Mouse (Mus musculus): ENCODE data around the gene E430018J23Rik. TPM values are rescaled to one million over a fixed set of nuclear protein-coding genes. Genes with fewer than 3 reads are reported as not detected.
"Not testable (repeated sequence)": the region's sequence is repeated elsewhere in the genome, so short reads cannot be mapped to it uniquely, and the experiment has no call there.

The E430018J23Rik gene
- total RNA-seq, 1 experiment from 2014 or later = 9.4 TPM

DNA sequence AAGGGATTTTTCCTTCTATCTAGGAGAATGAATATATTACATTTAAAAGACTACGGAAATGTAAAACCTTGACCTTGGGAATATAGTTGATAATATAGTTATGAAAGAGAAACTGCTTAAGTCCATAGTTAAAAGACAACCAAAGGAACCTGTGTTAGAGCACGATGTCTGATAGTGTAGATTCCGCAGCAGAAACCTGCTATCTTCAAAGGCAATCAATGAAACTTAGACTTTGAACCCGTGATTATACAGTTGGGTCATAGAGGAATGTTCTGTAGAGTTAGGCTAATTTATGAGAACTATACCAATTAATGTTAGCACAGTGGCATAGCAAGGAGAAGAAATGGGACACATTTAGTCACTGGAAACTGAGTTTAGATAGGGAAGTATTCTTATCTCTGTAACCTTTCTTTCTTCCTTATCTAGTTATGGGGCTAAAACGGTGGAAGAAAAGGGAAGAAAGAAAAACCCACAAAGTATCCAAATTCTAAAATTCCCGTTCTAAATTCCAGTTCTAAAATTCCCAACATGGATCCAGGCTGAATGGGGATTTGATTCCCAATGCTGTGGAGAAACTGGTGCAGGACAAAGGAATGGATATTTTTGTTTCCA, 15.0 kb downstream of the E430018J23Rik start:
- DNase-seq = no peak

DNA sequence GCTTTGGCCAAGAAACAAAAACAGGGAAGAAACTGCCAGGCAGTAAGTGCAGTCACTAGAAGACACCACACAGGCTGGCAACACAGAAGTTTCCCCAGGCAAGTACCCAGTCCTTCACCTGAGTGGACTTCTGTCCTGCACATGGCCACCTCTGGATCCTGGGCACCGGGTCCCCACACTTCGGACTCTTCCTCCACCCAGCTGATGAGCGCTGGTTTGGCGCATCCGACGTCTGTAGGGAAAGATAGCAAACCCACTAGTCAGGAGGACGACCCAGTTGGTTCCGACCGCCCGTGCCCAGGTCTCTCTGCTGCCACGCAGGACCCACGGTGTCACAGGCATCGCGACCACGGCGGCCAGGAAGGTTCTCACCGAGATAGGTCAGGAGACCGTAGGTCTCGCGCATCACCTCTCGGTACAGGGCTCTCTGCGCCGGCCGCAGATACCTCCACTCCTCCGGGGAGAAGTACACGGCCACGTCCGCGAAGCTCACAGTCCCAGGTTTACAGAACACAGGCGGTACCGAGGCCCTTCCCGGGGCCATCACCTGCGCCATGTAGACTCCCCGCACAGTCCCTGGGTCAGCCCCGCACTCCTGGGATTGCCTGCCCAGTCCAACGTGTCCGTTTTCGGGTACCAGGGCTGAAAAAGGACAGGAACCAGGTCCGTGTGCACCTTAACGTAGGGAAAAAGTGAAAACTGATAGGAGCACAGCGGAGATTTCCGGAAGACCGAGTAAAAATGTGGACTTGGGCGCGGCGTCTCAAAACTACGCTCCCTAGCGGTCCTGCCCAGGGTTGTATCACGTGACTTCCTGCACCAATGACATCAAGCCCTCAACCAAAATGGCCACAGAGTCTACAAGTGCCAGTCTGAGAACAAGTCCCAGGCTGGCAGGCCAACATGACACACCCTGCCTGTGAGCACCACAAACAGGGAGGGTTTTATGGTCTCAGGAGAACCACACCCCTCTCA, 17.9 kb downstream of the E430018J23Rik start, which contains the start of gene Zfp747:
Zfp747 (minus strand) TSS at position 780 of the 975 bp plus-strand sequence.
- peak; percentile 95 for DNase-seq

DNA sequence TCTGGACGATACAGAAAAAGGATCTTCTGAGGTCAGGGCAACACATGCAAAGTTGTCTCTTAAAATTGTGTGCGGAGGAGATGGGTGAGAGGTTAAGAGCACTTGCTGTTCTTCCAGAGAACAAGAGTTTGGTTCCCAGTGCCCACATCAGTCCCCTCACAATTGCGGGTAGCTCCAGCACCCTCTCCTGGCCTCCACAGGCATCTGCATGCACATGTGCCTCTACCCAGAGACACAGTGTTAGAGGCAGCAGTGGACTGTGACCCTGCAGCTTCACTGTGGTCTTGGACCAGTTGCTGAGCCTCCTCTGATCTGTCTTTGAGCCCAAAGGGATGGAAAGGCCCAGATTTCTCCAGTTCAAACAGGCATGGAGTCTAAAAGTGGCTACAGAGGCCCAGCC, 21.6 kb downstream of the E430018J23Rik start:
- not testable (repeated sequence) for DNase-seq

DNA sequence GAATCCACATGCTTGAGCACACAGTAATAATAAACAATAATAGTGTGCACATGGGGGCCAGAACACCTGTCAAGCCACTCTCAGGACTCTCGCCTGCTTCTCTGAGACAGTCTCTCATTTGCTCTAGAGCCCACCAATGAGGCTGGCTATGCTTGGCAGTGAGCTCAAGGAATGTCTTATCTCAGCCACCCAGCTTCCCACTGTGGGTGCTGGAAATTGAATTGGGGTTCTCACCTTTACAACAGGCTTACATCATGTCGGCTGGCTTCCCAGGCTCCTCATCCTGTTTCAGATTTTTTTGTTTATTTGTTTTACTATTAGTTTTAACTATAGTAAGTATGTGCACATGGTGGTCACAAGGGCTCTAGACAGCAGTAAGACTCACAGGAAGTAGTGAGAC, 22.2 kb downstream of the E430018J23Rik start:
- DNase-seq = no peak

DNA sequence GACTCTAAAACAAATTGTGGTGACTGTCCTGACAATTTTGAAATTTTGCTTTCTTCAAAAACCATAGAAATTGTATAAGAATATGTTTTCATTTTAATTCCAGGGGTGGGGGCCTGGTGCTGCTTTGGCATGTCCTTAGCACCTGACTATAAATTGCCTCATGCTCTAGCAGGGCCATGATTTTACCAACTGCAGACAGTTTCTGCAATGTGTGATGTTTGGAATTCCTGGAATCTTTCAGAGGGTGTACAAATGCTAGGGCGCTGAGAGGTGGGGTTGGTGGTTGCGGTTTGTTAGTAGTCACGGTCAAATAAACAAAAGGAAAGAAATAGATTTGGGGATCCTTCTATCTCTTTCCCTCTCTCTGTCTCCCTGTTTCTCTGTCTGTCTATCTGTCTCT, 27.2 kb downstream of the E430018J23Rik start:
- no peak for DNase-seq

DNA sequence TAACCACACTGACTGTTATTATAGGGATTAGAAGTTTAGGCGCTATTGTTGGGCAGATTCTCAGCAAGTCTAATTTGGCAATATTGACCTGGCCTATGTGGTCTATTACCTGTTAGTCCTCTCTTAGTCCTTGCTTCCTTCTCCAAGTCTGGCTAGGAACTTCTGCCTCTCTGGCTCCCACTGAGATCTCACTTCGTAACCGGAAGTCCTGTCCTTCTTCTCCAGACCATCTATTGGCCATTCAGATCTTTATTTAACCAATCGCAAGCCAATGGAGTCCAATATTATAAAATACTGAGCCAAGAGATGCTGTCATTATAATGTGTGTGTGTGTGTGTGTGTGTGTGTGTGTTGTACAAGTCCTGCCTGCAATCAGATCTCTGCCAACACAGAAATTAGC, 29.3 kb downstream of the E430018J23Rik start:
- DNase-seq = no peak

DNA sequence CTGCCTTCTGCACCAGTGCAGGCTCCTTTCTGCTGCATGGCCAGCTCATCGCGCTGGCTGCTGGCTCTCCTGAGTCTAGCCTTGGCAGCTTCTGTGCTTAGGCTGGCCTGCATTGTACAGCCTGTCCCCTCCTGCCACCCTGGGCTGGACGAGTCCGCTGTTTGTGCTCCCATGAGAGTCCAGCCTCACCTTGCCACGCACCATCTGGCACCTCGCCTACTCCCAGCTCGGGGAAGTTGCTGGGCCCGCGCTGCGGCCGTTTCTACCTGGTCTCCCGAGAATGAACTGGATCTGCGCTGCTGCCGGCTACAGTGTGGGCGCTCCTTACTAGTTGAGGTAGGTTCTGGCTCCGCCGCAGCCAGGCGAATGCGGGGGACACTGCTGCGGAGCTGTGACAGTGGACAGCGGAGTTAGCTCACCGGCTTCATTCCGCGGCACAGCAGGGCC, 29.9 kb downstream of the E430018J23Rik start:
- peak; percentile 57 for DNase-seq

DNA sequence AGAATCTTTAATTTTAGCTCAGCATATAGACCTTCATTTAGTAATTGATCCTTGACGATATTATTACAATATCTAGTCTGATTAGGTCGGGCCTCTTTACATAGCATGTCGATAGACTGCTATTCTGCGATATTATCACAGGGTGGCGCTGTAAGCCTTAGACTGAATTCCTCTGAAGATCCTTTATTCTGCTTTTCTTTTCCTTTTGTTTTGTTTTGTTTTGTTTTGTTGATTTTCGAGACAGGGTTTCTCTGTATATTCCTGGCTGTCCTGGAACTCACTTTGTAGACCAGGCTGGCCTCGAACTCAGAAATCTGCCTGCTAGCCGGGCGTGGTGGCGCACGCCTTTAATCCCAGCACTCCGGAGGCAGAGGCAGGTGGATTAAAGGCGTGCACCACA, 31.0 kb downstream of the E430018J23Rik start:
- peak; percentile 50 for DNase-seq

DNA sequence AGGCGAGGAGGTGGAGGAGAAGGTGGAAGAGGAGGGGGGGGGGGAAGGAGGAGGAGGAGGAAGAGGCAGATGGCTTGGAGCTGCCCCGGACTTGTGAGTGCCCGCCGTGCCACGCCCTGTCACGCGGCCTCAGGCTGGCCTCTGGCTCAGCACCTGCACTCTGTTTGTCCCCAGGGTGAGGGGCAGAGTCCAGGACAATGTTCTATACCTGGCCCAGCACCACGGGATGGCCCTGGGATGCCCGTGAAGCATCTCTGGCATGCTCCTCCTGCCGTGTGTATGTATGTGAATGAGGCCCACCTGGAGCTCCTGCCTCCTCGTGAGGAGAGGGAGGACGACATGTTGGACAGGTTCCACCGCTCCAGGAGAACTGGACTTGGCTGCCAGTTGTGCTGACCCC, 32.0 kb downstream of the E430018J23Rik start:
- no peak for DNase-seq

DNA sequence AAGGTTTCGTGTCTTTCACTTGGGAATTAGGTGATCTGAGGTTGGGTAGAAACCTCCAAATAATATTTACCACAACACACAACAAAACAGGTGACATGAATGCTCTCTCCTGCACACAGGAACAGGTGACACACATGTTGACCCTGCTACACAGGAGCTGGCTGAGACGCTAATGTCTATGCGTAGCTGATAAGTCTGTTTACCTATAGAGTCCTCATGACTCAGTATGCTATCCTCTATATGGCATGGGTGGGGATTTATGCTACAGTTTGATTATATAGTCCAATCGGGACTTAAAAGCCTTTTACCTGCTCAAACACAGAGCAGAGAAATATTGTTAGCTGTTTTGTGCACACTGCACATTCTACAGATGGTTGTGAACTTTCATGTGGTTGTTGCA, 33.2 kb downstream of the E430018J23Rik start:
- no peak for DNase-seq

DNA sequence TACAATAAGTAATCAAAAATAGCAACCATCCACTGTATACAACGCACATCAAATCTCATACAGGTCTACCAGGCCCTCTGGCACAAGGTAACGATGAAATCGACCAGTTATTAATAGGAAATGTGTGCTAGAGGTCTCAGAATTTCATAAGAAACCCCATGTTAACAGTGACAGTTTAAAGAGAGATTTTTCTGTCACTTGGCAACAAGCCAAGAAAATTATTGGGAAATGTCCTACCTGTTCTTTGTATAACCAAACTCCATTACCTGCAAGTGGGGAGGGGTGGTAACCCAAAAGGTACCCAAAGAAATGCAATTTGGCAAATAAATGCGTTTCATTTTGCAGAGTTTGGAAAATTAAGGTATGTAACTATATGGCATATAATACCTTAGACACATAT, 35.0 kb downstream of the E430018J23Rik start:
- DNase-seq = no peak

DNA sequence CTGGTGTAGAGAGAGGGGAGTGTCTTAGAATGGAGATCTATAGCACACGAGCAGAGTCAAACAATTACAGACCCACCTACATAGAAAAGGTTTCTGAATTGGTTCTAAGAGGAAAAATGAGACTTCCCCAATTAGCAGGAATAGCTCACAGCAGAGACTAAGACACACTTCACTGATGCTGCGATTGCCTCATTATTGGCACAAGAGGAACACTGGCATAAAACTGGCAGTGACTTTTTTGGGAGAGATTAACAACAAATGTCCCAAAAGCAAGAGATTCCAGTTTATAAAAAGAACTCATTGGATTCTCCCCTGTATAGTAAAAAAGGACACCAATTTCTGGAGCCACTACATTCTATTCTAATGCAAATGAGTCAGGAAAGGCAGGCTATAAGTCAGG, 35.6 kb downstream of the E430018J23Rik start:
- no peak for DNase-seq

DNA sequence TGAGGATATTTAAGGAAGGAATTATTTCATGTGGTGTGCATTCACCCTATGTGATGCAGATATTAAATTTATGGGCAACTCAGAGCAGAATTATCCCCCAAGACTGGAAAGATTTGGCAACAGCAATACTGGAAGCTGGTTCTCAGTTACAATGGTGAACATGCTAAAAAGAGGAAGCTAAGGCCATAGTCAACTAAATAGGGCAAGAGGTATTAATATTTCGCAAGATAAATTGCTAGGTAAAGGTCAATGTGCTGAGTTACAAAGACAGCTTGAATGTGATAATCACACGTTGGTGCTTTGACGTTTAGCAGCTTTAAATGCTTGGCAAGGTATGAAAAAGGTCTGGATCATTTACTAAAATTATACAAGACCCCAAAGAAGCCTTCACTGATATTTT, 37.6 kb downstream of the E430018J23Rik start:
- no peak for DNase-seq

DNA sequence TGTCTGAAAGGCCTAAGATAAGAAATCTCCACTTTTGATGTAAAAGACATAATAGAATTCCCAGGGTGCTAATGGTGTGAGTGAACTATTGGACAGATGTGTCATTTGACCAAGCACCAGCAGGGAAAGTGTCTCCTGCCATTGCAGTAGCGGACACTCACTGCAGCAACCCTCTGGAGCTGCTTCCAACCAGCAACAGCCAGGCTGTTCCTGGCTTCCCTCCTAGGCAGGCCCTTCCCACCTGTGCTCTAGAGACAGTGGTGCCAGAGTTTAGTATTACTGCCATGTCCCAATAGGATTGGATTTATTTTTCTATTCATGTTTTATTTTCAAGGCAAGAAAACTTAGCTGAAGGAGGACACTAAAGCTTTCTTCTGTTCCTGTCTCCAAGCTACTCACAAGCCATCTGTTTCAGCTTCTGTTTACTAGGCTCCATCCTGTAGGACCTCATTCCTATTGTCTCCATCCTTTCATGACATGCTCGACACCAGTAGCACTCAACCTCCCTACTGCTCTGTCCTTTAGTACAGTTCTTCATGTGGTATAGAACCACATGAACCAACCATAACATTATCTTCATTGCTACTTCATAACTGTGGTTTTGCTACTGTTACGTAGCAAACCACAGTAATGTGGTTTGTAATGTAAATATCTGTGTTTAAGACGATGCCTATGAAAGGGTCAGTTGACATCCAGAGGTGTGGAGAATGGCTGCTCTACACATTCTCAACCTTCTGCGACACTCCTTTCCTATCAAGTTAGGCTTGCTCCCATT, 42.0 kb downstream of the E430018J23Rik start:
- DNase-seq = peak; percentile 35

DNA sequence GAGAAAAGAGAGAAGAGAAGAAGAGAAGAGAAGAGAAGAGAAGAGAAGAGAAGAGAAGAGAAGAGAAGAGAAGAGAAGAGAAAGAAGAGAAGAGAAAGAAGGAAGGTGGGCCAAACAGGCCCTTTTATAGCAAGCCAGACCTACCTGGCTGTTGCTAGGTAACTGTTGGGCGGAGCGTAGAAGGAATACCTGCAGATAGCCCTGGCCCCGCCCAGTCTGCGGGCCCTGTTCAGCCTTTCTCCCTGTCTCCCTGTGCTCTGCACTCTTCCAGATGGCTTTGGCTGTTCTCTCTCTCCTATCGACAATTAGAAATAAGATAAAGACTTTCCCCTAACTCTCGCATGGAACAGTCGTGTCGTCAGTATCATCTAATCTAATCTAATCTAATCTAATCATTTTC, 46.8 kb downstream of the E430018J23Rik start:
- no peak for DNase-seq

DNA sequence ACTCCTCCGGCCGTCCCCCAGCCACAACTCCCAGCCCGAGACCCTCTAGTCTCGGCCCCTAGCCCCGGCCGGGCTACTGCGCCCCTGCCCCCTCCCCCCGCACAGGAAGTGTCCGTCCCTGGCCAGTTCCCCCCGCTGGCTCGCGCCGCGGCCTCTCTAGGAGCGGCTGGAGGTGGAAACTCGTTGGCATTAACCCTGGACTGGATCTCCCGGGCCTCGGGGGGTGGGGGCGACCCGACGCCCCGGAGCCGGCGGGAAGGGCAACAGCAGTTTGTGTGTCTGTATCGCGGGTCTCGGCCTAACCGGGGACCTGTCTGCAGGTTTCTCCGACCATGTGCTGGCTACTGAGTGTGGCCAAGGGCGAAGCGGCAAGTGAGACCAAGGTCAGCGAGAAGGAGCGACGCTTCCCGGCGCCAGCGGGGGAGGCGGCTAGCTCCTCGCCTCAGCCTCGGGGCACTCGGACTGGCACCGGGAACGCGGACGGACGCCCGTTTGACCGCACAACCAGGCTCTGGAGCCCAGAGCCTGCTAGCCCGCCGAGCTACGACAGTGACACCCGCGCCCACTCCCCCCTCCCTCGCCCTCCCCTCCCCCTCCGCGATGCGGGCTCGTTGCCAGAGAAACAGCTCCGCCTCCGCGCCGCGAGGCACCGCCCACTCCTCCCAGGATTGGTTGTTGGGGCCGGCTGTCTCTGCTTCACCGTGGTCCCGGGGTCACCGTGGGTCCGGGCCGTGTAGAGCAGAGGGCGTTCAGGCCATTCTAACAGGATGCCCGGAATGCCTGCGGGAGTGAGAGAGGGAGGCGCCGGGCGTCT, 47.7 kb downstream of the E430018J23Rik start, which contains the start of gene Zfp768:
Zfp768 (minus strand) TSS at position 78 of the 814 bp plus-strand sequence.
- peak; percentile 98 for DNase-seq

DNA sequence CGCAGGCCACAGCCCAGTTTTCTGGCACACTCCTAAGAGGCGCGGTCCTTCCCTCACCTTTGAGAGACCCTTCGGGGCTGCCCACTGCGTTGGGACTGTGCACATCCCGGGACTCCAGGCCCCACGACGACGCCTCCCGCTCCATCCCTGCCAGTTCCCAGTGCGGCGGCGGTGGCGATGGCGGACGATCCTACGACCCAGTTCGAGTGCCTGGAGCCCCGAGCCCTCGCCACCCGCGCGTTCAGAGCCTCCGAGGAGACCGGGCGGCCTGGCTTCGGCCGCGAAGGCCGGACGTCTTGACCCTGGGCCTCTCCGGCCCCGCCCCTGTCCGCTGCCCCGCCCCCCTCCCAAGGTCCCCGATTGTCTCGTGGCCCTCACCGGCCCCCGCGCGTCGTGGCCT, 48.3 kb downstream of the E430018J23Rik start:
- DNase-seq = peak; percentile 82

DNA sequence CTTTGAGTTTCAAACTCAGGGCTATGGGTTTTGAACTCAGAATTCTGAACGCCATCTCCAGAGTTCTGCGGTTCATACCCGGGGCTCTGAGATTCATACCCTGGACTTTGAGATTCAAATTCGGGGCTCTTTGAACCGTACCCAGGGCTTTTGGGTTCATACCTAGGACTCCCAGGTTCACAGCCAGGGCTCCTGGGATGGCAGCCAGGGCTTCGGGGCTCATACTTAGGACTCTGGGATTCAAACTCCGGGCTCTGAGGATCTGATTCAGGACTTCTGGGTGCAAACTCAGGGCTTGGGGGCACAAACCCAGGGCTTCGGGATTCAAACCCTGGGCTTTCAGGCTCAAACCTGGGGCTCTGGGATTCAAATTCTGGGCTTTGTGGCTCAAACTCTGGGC, 49.1 kb downstream of the E430018J23Rik start:
- no peak for DNase-seq

DNA sequence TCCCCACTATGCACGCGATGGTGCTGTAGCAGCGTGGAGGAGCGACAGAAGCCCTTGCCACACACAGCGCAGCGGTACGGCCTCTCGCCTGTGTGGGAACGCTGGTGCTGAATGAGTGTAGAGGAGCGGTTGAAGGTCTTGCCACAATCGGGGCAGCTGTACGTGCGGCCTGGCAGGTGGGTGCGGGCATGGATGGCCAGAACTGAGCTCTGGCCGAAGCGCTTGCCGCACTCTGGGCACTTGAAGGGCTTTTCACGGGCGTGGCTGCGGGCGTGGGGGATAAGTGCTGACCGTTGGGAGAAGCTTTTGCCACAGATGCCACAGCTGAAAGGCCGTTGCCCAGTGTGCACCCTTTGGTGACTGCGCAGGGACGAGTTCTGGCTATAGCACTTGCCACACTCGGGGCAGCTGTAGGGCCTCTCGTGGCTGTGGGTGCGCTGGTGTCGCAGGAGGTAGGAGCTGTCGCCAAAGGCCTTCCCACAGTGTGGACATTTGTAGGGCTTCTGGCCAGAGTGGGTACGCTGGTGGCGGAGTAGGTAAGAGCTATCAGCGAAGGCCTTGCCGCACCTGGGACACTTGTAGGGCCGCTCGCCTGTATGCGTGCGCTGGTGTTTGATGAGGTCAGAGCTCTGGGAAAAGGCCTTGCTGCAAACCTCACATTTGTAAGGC, 49.9 kb downstream of the E430018J23Rik start:
- no peak for DNase-seq

DNA sequence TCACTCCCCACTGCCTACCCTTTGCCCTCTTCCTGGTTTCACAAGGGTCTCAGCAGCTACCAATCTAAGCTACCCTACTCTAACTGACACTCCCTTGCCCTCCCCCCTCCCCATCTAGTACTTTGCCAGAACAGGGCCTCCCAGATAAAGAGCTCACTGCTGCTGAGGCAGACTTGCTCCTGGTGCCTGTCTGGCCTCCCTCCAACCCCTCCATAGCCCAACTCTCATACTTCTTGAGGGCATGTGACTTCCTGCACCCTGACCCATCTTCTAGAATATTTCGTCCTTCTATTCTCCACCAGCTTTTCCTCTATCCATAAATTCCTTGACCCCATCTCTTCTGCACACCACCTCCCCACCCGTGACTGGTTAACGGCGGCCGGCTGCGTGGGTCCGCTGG, 50.5 kb downstream of the E430018J23Rik start:
- DNase-seq = no peak

DNA sequence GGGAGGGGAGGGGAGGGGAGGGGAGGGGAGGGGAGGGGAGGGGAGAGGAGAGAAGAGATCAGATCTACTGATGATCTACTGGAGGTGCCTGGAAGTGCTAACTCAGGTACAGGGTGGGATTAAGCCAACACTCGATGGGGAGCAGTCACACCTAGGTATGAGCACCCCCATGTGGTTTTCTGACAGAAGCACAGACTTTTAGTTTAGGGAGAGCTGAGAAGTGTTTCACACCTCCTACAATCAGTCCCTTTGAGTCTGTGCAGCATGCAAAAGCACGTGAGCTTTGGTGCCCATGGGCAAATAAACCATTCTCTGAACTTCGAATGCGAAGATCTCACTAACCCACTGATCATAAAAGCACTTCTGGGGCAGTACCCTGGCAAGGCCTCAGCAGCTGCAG, 51.1 kb downstream of the E430018J23Rik start:
- DNase-seq = peak; percentile 29

Data from adrenal gland, postnatal 14 days (tissue).